Mouse (Mus musculus): Measurements from ENCODE around the gene Cand2. TPM values are rescaled to one million over a fixed set of nuclear protein-coding genes. Genes with fewer than 3 reads are reported as not detected.
A peak's percentile ranks its signal among the peaks of the same experiment; 100 is the strongest.

The Cand2 gene
- polyA plus RNA-seq, 1 experiment from 2014 or later = 59.5 TPM

DNA sequence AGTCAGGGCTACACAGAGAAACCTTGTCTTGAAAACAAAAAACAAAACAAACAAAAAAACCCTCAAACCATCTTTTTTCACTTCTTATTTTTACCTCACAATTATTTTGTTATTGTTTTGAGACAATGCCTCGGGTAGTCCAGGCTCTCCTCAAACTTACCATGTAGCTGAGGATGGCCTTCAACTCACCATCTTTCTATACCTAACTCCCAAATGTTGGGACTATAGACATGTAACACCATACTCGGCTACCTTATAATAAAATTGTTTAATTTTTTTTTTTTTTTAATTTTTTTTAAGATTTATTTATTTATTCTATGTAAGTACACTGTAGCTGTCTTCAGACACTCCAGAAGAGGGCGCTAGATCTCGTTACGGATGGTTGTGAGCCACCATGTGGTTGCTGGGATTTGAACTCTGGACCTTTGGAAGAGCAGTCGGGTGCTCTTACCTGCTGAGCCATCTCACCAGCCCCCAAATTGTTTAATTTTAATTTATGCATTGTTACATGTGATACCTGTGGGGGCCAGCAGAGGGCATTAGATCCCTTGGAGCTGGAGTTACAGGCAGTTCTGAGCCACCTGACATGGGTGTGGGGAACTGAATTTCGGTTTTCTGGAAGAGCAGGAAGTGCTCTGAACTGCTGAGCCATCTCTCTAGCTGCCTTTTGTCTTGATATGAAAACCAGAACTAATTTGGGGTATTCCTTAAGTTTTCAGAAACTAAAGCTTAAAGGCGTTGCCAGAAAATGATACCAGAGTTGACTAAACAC lies 72.5 kb downstream of the Cand2 start:
- H3K27ac ChIP-seq = no peak overlapping the region
- peak; percentile 49 for DNase-seq (ENCODE audit: extremely low spot score, low spot score)
- H3K27me3 ChIP-seq (ENCODE audit: poor library complexity, severe bottlenecking) = no peaks in the 10 kb centered on the region
- H3K9me3 ChIP-seq = no peaks in the 10 kb centered on the region
- H3K4me1 ChIP-seq = peaks cover 6% of the 10 kb centered on the region
- H3K4me3 ChIP-seq = no peak overlapping the region
- WGBS = 52% methylated on average over 8 of the region's 8 CpGs
- H3K36me3 ChIP-seq (replicated peaks) = peaks cover 82% of the 10 kb centered on the region

DNA sequence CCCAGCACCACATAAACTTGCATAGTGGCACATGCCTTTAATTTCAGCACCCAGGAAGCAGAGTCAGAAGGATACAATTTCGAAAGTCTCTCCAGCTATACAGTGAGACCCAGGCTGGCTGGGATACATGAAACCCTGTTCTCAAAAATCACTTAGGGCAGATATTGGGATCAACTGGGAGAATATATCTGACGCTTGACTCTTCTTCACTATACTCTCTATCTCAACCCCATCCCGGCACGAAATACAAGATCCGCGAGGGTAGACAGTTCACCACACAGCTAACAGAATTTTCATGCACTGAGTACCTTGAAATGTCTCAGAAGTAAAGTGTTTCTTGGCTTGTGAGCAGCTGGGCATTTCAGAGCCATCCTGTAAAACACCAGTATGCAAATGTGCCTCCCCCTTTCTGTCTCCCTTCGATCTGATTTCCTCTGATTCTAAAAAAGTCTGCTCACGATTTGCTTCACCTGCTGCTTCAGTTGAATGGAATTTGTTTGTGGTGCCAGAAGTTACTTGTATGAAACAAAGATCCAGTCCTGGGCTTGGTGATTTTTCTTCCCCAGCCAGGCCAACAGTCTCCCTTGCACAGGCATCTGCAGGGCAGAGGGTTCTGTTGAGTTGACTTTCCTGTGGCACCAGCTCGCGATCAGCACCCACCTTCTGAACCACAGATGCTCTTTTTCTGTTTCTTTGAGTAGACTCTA lies 74.4 kb downstream of the Cand2 start:
- no peaks in the 10 kb centered on the region for H3K27me3 ChIP-seq (ENCODE audit: poor library complexity, severe bottlenecking)
- H3K36me3 ChIP-seq (replicated peaks) = peaks cover 63% of the 10 kb centered on the region
- peaks cover 17% of the 10 kb centered on the region for H3K4me1 ChIP-seq
- H3K9me3 ChIP-seq = no peaks in the 10 kb centered on the region
- 96% methylated on average over 10 of the region's 10 CpGs for WGBS
- H3K4me3 ChIP-seq = no peak overlapping the region
- DNase-seq (ENCODE audit: extremely low spot score, low spot score) = no peak
- H3K27ac ChIP-seq = no peak overlapping the region

DNA sequence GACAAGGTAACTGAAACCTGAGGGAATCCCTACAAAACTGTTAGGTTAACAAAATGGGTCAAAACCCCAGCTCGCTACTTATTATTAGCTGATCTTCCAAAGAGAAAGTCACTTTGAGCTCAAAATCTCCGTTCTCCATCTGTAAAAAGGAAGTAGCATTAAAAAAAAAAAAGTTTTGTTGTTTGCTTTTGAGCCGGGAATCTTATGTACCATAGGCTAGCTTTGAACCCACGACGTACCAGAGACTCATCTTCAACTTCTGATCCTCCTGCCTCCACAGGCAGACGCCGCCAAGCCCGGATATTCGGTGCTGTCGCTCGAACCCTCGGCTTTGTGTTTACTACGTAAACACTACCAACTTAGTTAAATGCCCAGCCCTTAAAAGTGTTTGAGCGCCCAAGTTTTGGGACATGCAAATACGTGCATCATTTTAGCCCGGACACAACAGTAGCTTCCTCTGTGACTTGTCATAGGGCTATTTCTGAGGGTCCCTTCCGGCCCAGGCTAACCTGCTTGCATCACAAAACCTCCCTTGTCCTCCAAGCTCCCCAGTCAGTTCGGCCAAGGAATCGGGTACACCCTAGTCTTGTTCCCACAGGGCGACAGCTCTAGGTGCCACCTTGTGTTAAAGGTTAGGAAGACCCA lies 78.2 kb downstream of the Cand2 start:
- Histone ChIP-seq H3K27me3 (ENCODE audit: poor library complexity, severe bottlenecking) (no peaks in the 10 kb centered on the region), H3K4me3 (peak overlapping the region; percentile 73), H3K36me3 (replicated peaks) (peaks cover 30% of the 10 kb centered on the region), H3K27ac (peak overlapping the region; percentile 91), H3K4me1 (peaks cover 27% of the 10 kb centered on the region), H3K9me3 (no peaks in the 10 kb centered on the region)
- DNase-seq (ENCODE audit: extremely low spot score, low spot score) = no peak
- 6% methylated on average over 20 of the region's 20 CpGs for WGBS

DNA sequence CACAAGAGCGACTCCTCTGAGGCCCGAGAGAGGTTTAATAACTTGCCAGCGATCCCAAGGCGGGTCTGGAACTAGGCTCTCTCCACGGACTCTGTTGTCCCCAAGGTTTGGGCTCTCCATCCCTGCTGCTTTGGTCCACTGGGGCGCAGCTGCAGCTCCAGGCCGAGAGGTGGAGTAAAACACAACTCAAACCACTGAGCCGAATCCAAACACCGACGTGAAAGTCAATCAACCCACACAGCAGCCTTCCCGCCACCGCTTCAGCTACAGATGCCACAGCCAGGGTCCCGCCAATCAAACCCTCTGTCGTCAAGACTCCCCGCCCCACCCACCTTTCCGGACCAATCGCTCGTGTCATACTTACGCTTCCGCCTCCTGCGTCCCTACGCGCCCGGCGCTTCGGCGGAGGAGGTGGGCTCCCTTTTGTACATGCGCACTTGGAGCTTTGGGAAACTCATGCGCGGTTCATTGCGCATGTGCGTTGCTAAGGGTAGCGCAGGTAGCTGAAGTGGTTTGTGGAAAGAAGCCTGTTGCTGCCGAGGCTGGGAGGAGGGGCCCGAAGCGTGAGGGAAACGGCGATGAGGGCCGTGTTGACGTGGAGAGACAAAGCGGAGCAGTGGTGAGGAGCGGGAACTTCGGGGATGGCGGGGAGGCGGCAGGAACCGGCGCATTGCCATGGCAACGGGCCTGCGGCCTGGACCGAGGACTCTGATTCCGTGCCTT lies 78.9 kb downstream of the Cand2 start, which contains the start of the genes Mbd4 and Ift122:
TSS of gene Mbd4 (minus strand) at position 281 of the 723 bp plus-strand sequence.
TSS of gene Ift122 (plus strand) at position 380 of the 723 bp plus-strand sequence.
- peaks cover 27% of the 10 kb centered on the region for H3K4me1 ChIP-seq

DNA sequence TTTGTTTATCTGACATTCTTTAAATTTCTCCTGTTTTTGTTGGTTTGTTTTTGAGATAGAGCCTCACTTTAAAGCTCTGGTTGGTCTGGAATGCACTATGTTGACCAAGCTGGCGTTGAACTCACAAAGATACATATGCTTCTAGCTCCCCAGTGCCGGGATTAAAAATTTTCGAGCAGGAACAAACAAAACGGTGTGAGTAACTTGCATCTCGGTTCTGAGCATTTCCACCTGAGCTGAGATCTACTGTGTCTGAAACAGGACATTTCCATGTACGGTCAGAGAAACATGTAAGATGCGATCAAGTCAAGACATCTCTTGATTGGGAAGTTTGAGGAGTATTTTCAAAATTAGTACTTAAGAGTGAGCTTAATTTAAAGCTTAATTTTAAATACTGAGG lies 79.6 kb downstream of the Cand2 start:
- no peak for DNase-seq (ENCODE audit: extremely low spot score, low spot score)

More for the DNA sequence above, 78.9 kb downstream of the Cand2 start, which contains the start of the genes Mbd4 and Ift122:
- WGBS = under 1% methylated on average over 51 of the region's 51 CpGs
- H3K4me3 ChIP-seq = peak within 1 kb of the TSS; percentile 73
- H3K36me3 ChIP-seq (replicated peaks) = peaks cover 23% of the 10 kb centered on the region
- DNase-seq (ENCODE audit: extremely low spot score, low spot score) = peak; percentile 99
- H3K27ac ChIP-seq = peak within 1 kb of the TSS; percentile 91
- no peaks in the 10 kb centered on the region for H3K27me3 ChIP-seq (ENCODE audit: poor library complexity, severe bottlenecking)
- no peaks in the 10 kb centered on the region for H3K9me3 ChIP-seq

DNA sequence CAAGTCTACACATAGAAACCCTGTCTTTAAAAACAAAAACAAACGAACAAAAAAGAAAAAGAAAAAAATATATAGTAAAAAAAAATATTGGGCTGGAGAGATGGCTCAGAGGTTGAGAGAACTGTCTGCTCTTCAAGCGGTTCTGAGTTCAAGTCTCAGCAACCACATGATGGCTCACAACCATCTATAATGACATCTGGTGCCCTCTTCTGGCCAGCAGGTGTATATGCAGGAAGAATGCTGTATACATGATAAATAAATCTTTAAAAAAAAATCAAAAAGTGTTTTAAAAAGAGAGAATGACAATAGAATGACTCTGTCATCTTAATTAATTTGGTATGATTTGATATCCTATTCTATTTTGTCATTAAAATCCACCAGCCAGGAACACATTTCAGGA lies 80.1 kb downstream of the Cand2 start:
- Histone ChIP-seq H3K9me3 (no peaks in the 10 kb centered on the region), H3K4me1 (peaks cover 27% of the 10 kb centered on the region), H3K4me3 (peak overlapping the region; percentile 73; the same call in 1 of the 2 replicates), H3K27ac (peak overlapping the region; percentile 91; the same call in 1 of the 2 replicates), H3K36me3 (replicated peaks) (peaks cover 11% of the 10 kb centered on the region), H3K27me3 (ENCODE audit: poor library complexity, severe bottlenecking) (no peaks in the 10 kb centered on the region)
- no peak for DNase-seq (ENCODE audit: extremely low spot score, low spot score)
- 74% methylated on average over 2 of the region's 2 CpGs for WGBS

More for the DNA sequence above, 79.6 kb downstream of the Cand2 start:
- Histone ChIP-seq H3K36me3 (replicated peaks) (peaks cover 15% of the 10 kb centered on the region), H3K4me1 (peaks cover 27% of the 10 kb centered on the region), H3K27me3 (ENCODE audit: poor library complexity, severe bottlenecking) (no peaks in the 10 kb centered on the region), H3K4me3 (peak overlapping the region; percentile 73), H3K9me3 (no peaks in the 10 kb centered on the region), H3K27ac (peak overlapping the region; percentile 91)
- 48% methylated on average over 7 of the region's 7 CpGs for whole genome bisulfite sequencing

Small RNA genes lying within 50 kb of the gene (microRNA-seq; reads per million reads assigned to microRNA genes)
- 1.2 reads per million for gene Mir7660

Other genes starting within 250 kb of the Cand2 start
- 37.7 and 39.9 TPM in 2 replicates for gene Tsen2, start 229.9 kb upstream of the Cand2 start, polyA plus RNA-seq (2016; fragmentation: Nextera tagmentation; extraction: Ambion mirVana)
- gene Mkrn2os, start 182.0 kb upstream of the Cand2 start, polyA plus RNA-seq (2016; fragmentation: Nextera tagmentation; extraction: Ambion mirVana) = 0.06 and 0.40 TPM in 2 replicates
- 27.5 and 29.3 TPM in 2 replicates for gene Mkrn2, start 172.6 kb upstream of the Cand2 start, polyA plus RNA-seq (2016; fragmentation: Nextera tagmentation; extraction: Ambion mirVana)
- 119 and 121 TPM in 2 replicates for gene Raf1, start 97.9 kb upstream of the Cand2 start, polyA plus RNA-seq (2016; fragmentation: Nextera tagmentation; extraction: Ambion mirVana)
- gene Tmem40, start 12.1 kb upstream of the Cand2 start, polyA plus RNA-seq (2016; fragmentation: Nextera tagmentation; extraction: Ambion mirVana) = 0.97 and 1.5 TPM in 2 replicates
- 1,831 and 1,874 TPM in 2 replicates for gene Rpl32, start 34.2 kb downstream of the Cand2 start, polyA plus RNA-seq (2016; fragmentation: Nextera tagmentation; extraction: Ambion mirVana)
- 1.7 and 1.9 TPM in 2 replicates for gene Efcab12, start 63.9 kb downstream of the Cand2 start, polyA plus RNA-seq (2016; fragmentation: Nextera tagmentation; extraction: Ambion mirVana)
- 36.2 and 39.2 TPM in 2 replicates for gene Mbd4, start 78.8 kb downstream of the Cand2 start, polyA plus RNA-seq (2016; fragmentation: Nextera tagmentation; extraction: Ambion mirVana)
- gene Ift122, start 78.9 kb downstream of the Cand2 start, polyA plus RNA-seq (2016; fragmentation: Nextera tagmentation; extraction: Ambion mirVana) = 31.0 TPM in 2 replicates
- 0.06 and 0.10 TPM in 2 replicates for gene Rho, start 157.2 kb downstream of the Cand2 start, polyA plus RNA-seq (2016; fragmentation: Nextera tagmentation; extraction: Ambion mirVana)
- gene H1foo, start 170.4 kb downstream of the Cand2 start, polyA plus RNA-seq (2016; fragmentation: Nextera tagmentation; extraction: Ambion mirVana) = not detected in 2 replicates
- gene Plxnd1, start 220.5 kb downstream of the Cand2 start, polyA plus RNA-seq (2016; fragmentation: Nextera tagmentation; extraction: Ambion mirVana) = 23.9 and 28.0 TPM in 2 replicates